Mouse (Mus musculus) liver, embryonic 12.5 days (tissue): ENCODE data around the gene Six2. TPM values are rescaled to one million over a fixed set of nuclear protein-coding genes. Genes with fewer than 3 reads are reported as not detected.

Source experiments
- ATAC-seq: fragments of 200-750 bp; cut with Nextera tagmentation; 2 replicates; pipeline ENCODE4 v1.8.0; 2017; ENCODE audit warnings: moderate number of reproducible peaks, mild to moderate bottlenecking, moderate library complexity
- H3K27ac ChIP-seq: fragments of 300-500 bp; sonication (generic); 2 replicates; pipeline ENCODE4 v1.5.1; 2016; ENCODE audit warnings: mild to moderate bottlenecking
- H3K27me3 ChIP-seq: fragments of 300-500 bp; sonication (generic); replicated peaks from 2 replicates; pipeline ENCODE4 v1.6.1; 2016; ENCODE audit warnings: mild to moderate bottlenecking, moderate library complexity
- H3K36me3 ChIP-seq: fragments of 300-500 bp; sonication (generic); 2 replicates; pipeline ENCODE4 v1.6.1; 2016; ENCODE audit warnings: mild to moderate bottlenecking, moderate library complexity
- H3K4me1 ChIP-seq: fragments of 300-500 bp; sonication (generic); 2 replicates; pipeline ENCODE4 v1.6.1; 2016
- H3K4me2 ChIP-seq: fragments of 300-500 bp; sonication (generic); 2 replicates; pipeline ENCODE4 v1.6.1; 2016; ENCODE audit warnings: mild to moderate bottlenecking, moderate library complexity
- H3K4me3 ChIP-seq: fragments of 300-500 bp; sonication (generic); 2 replicates; pipeline ENCODE4 v1.5.1; 2016; ENCODE audit warnings: mild to moderate bottlenecking, moderate library complexity
- H3K9ac ChIP-seq: fragments of 300-500 bp; sonication (generic); 2 replicates; pipeline ENCODE4 v1.6.1; 2016; ENCODE audit warnings: mild to moderate bottlenecking, moderate library complexity
- H3K9me3 ChIP-seq: fragments of 300-500 bp; sonication (generic); replicated peaks from 2 replicates; pipeline ENCODE4 v1.6.1; 2016; ENCODE audit warnings: mild to moderate bottlenecking, moderate library complexity
- WGBS: fragments of 180-500 bp; shearing (Covaris S2); methylation state at CpG from one replicate; pipeline ENCODE4 v1.1.7; 2016; ENCODE audit not compliant: insufficient replicate concordance; 5-methylcytosine and 5-hydroxymethylcytosine counted together
- polyA plus RNA-seq: library from polyadenylated mRNA; unstranded; fragments of >200 nt; fragmentation: Nextera tagmentation; extraction: Ambion mirVana; gene quantifications from 2 replicates; pipeline ENCODE4 v1.2.1, GENCODE M21; 2016

Gene Six2
- polyA plus RNA-seq, 1 experiment from 2014 or later = 0.11 TPM

DNA sequence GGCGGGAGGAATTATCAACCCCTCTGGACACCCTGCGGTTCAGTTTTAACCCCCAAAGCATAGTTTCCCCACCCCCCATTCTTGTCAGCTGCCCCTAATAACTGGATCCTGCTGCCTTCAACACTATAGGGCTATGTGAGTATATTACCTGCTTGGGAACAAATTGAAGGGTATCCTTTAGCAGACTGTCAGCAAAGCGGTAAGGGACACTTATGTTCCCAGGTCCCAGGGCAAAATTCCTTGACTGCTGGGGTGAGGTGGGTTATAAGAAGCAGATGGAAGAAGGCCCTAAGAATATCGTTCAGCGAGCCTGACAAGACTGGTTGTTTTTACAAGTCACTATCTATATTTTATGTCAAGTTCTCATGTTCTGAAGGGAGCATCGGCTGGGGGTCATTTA lies 6.3 kb downstream of the Six2 start:
- no peak overlapping the region for H3K27ac ChIP-seq
- no peak overlapping the region for H3K4me2 ChIP-seq
- H3K9me3 ChIP-seq = no peaks in the 10 kb centered on the region
- WGBS = 9% methylated on average over 6 of the region's 6 CpGs
- peaks cover 98% of the 10 kb centered on the region for H3K27me3 ChIP-seq
- no peaks in the 10 kb centered on the region for H3K4me1 ChIP-seq
- no peak overlapping the region for H3K4me3 ChIP-seq
- H3K36me3 ChIP-seq = no peaks in the 10 kb centered on the region
- ATAC-seq = no peak
- H3K9ac ChIP-seq = no peak overlapping the region

GRCm38 (mm10) chr17:85680851-85681550 lies 7.1 kb downstream of the Six2 start:
- H3K4me3 ChIP-seq = no peak overlapping the region
- H3K4me1 ChIP-seq = no peaks in the 10 kb centered on the region
- ATAC-seq = no peak
- H3K9me3 ChIP-seq = no peaks in the 10 kb centered on the region
- H3K27me3 ChIP-seq = peaks cover 98% of the 10 kb centered on the region
- H3K4me2 ChIP-seq = no peak overlapping the region
- H3K27ac ChIP-seq = no peak overlapping the region
- no peaks in the 10 kb centered on the region for H3K36me3 ChIP-seq
- WGBS = 9% methylated on average over 19 of the region's 19 CpGs
- no peak overlapping the region for H3K9ac ChIP-seq

- WGBS = 4% methylated on average over 21 of the region's 21 CpGs
- H3K27ac ChIP-seq = no peak overlapping the region
- no peak for ATAC-seq
- H3K9ac ChIP-seq = no peak overlapping the region
- H3K4me3 ChIP-seq = no peak overlapping the region
- H3K27me3 ChIP-seq = peaks cover 97% of the 10 kb centered on the region
- H3K4me1 ChIP-seq = no peaks in the 10 kb centered on the region
- H3K4me2 ChIP-seq = 0 out of 2 replicates have a peak overlapping the region, but pooled peaks have one; percentile 8
- no peaks in the 10 kb centered on the region for H3K36me3 ChIP-seq
- H3K9me3 ChIP-seq = no peaks in the 10 kb centered on the region
Measured at GRCm38 (mm10) chr17:85680116-85680850, 7.8 kb downstream of the Six2 start.

GRCm38 (mm10) chr17:85679651-85680050 lies 8.4 kb downstream of the Six2 start:
- H3K36me3 ChIP-seq = no peaks in the 10 kb centered on the region
- H3K27me3 ChIP-seq = peaks cover 94% of the 10 kb centered on the region
- H3K4me1 ChIP-seq = no peaks in the 10 kb centered on the region
- H3K9ac ChIP-seq = no peak overlapping the region
- peak overlapping the region; percentile 8; the same call in 1 of the 2 replicates for H3K4me2 ChIP-seq
- H3K27ac ChIP-seq = no peak overlapping the region
- ATAC-seq = no peak
- 4% methylated on average over 15 of the region's 15 CpGs for WGBS
- no peaks in the 10 kb centered on the region for H3K9me3 ChIP-seq
- no peak overlapping the region for H3K4me3 ChIP-seq

DNA sequence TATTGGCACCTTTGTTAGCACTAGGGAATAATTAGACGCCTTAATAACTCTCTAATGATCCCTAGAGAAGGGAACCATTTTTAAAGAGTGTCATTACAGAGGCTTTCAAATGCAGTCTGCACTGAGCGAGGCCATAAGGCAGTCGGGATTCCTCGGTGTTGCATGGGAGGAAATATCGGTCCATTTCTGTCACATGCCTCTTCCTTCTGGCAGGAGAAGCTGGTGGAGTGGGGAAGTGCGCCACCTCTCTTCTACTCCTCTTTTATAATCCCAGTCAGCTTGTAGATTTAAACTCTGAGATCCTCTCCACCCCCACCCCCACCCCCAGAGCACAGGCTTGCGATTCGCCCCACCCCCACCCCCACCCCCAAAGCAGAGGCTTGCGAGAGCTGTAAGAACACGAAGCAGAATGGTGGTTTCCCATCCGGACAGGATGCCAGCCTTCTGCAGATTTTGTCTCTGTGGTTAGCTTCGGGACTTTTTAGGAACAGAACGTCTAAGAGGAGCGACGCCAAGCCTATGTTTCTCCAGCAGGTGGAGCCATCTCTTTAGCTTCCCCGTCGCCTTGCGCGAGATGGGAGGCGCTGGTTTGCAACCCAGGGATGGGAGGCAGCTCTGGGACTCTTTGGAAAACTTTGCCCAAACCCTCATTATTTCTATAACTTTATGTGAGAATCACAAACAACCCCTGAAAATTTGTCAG lies 23.3 kb downstream of the Six2 start:
- Histone ChIP-seq H3K36me3 (no peaks in the 10 kb centered on the region), H3K27me3 (peaks cover 69% of the 10 kb centered on the region), H3K4me1 (no peaks in the 10 kb centered on the region), H3K9ac (no peak overlapping the region), H3K9me3 (no peaks in the 10 kb centered on the region), H3K4me2 (peak overlapping the region; percentile 40), H3K27ac (no peak overlapping the region), H3K4me3 (no peak overlapping the region)
- ATAC-seq = no peak
- 3% methylated on average over 20 of the region's 20 CpGs for WGBS

DNA sequence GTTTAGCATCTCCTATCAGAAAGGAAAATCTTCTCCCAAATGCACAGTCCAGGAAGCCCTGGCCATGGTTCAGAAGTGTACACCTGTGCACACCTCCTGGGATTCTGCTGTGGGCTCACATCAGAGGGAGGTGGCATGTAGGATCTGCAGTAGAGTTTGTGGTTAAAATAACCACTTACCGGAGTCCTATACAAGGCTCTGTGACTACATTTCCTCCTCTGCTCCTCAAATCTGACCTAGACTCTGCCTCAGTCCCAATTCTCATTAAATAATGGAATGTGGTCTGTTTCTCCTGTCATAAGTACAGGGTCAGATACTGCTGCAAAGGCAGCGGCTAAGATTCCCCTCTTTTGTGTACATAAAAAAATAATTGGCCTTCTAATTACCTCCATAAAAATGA lies 23.9 kb downstream of the Six2 start:
- Histone ChIP-seq H3K4me2 (no peak overlapping the region), H3K4me1 (no peaks in the 10 kb centered on the region), H3K9ac (no peak overlapping the region), H3K4me3 (no peak overlapping the region), H3K36me3 (no peaks in the 10 kb centered on the region), H3K27me3 (peaks cover 72% of the 10 kb centered on the region), H3K9me3 (no peaks in the 10 kb centered on the region), H3K27ac (no peak overlapping the region)
- 23% methylated on average over 2 of the region's 2 CpGs for WGBS
- no peak for ATAC-seq

DNA sequence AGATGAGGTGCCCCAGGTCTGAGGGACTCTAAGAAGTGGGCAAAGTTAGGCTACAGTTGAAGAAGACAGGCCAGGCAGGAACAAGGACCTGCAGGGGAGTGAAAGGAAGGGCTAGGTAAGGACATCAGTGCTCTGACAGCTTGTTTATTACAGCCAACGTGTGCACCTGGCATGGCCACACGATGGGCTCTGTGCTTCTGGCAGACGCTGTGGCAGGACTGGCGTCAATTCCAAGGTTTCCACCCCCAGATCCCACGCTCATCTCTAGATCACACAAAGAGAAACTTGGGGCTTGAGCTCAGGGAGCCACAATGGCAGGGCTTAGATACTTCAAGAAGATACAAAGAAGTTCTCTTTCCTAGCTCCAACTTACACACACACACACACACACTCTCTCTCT lies 26.6 kb downstream of the Six2 start:
- Histone ChIP-seq H3K36me3 (no peaks in the 10 kb centered on the region), H3K4me2 (no peak overlapping the region), H3K4me1 (no peaks in the 10 kb centered on the region), H3K4me3 (no peak overlapping the region), H3K9ac (no peak overlapping the region), H3K27me3 (peaks cover 64% of the 10 kb centered on the region), H3K9me3 (no peaks in the 10 kb centered on the region), H3K27ac (no peak overlapping the region)
- ATAC-seq = no peak
- 46% methylated on average over 5 of the region's 5 CpGs for WGBS

DNA sequence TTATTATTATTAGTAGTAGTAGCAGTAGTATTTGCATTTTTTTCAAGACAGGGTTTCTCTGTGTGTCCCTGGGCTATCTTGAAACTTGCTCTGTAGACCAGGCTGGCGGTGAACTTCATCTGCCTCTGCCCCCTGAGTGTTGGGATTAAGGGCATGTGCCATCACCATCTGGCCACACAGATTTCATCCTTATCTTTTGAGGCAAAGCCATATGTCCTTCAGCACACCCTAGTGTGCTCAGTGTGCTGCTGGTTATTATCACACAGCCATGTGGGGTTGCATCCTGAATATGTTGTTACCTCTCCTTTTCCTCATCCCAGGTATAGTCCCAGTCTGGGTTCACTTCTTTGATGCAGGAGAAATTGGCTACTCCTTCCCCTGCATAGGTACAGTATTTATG lies 28.1 kb downstream of the Six2 start:
- H3K27me3 ChIP-seq = peaks cover 51% of the 10 kb centered on the region
- no peaks in the 10 kb centered on the region for H3K9me3 ChIP-seq
- no peaks in the 10 kb centered on the region for H3K36me3 ChIP-seq
- H3K4me1 ChIP-seq = no peaks in the 10 kb centered on the region
- H3K27ac ChIP-seq = no peak overlapping the region
- no peak overlapping the region for H3K4me2 ChIP-seq
- WGBS = 38% methylated on average over 1 of the region's 1 CpGs
- H3K4me3 ChIP-seq = no peak overlapping the region
- no peak overlapping the region for H3K9ac ChIP-seq
- ATAC-seq = no peak

- Histone ChIP-seq H3K4me3 (peak overlapping the region; percentile 14; the same call in 1 of the 2 replicates), H3K9me3 (no peaks in the 10 kb centered on the region), H3K4me1 (no peaks in the 10 kb centered on the region), H3K27me3 (peaks cover 91% of the 10 kb centered on the region), H3K9ac (no peak overlapping the region), H3K4me2 (peak overlapping the region; percentile 48), H3K27ac (no peak overlapping the region), H3K36me3 (no peaks in the 10 kb centered on the region)
- WGBS = 3% methylated on average over 36 of the region's 36 CpGs
- ATAC-seq = no peak
Measured at GRCm38 (mm10) chr17:85645718-85646665, 42.1 kb downstream of the Six2 start.

DNA sequence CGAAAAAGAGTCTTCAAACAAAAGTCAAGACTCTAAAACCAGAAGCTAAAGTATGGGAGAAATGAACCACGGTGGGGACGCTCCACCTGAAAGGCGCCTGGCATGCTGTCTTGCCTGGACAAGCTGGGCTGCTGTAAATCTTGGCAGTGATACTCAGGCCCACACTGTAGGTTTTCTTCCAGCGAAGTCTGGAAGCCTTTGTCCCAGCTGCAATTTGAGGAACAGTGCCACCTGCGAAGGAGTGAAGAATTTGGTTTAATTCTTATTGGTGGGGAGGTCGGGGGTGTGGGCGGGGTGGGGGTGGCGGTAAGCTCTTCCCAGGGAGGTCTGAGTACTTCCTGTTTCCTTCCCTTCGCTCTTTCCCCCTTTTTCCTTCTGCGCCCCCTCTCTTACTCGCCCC lies 42.8 kb downstream of the Six2 start:
- peak overlapping the region; percentile 48 for H3K4me2 ChIP-seq
- H3K4me3 ChIP-seq = peak overlapping the region; percentile 14; the same call in 1 of the 2 replicates
- peaks cover 86% of the 10 kb centered on the region for H3K27me3 ChIP-seq

DNA sequence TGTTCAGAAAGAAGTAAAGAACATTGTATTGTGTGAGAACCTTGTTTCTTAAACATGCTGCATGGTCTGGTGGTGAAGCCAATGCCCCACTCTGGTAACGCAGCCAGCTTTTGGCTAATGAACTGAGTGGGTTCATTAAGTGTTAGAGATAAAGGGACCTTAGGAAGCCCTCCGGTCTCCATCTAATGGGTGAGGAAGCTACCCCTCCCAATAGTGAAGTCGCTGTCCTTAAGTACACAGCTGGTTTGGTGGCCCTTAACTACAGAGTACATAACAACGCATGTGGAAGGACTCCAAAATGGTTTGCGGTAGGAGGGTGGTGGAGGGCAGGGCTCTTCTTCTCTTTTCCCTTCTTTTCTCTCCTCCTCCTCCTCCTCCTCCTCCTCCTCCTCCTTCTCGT lies 50.2 kb downstream of the Six2 start:
- no peaks in the 10 kb centered on the region for H3K4me1 ChIP-seq
- peaks cover 70% of the 10 kb centered on the region for H3K27me3 ChIP-seq
- no peaks in the 10 kb centered on the region for H3K9me3 ChIP-seq
- H3K4me3 ChIP-seq = no peak overlapping the region
- no peaks in the 10 kb centered on the region for H3K36me3 ChIP-seq
- WGBS = 57% methylated on average over 5 of the region's 6 CpGs
- H3K27ac ChIP-seq = no peak overlapping the region
- no peak overlapping the region for H3K4me2 ChIP-seq
- no peak overlapping the region for H3K9ac ChIP-seq
- ATAC-seq = no peak

More for the DNA sequence above, 42.8 kb downstream of the Six2 start:
- Histone ChIP-seq H3K9me3 (no peaks in the 10 kb centered on the region), H3K27ac (no peak overlapping the region), H3K9ac (no peak overlapping the region), H3K4me1 (no peaks in the 10 kb centered on the region), H3K36me3 (no peaks in the 10 kb centered on the region)
- 15% methylated on average over 10 of the region's 12 CpGs for WGBS
- no peak for ATAC-seq
